Mouse (Mus musculus) testis, adult 2 months (tissue): ENCODE measurements around the gene Suclg2.

ENCODE experiments used
- CTCF ChIP-seq: fragments of 200-500 bp; IDR thresholded peaks from 2 replicates; pipeline ENCODE4 v1.5.1; 2012; ENCODE audit warnings: low read depth, mild to moderate bottlenecking, inconsistent platforms, low read length, moderate library complexity; ENCODE audit not compliant: control insufficient read depth, insufficient read depth, insufficient replicate concordance
- POLR2A ChIP-seq: fragments of 200-500 bp; IDR thresholded peaks from 2 replicates; pipeline ENCODE4 v1.6.1; 2012; ENCODE audit warnings: low read depth, mild to moderate bottlenecking, inconsistent platforms, low read length, moderate library complexity; ENCODE audit not compliant: control insufficient read depth

DNA sequence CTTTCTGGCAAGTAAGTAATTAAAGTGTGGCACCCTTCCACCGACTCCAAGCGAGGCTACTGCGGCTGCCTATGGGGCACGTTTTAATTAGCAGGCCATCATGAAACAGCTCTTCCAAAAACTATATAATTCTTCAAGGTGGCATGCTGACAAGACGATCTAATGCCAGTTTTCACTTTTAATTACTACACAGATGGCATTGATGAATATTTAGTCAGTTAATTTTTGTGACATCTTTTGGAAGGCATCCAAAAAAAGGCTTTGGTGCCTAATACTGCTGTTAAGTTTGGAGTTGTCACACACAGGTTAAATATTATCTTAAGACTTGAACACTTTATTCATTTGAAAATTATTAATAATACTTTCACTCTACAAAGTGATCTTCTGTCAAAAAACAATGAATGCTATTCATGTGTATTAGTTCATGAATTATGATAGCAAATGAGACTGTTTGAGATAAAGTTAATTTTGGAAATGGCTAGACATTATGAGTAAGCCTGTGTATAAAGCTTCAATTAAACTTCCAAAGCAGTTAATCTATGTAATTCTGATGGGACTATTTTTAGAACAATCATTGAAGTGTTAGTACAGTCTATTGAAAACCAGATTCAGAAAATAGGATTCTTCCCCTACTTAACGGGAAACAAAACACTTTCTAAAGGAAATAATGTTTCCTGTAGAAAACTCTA is 131.3 kb downstream of the Suclg2 start:
- no peak for TF ChIP-seq CTCF
- no peak for TF ChIP-seq POLR2A
